Mouse (Mus musculus) cerebellum, adult (tissue): ENCODE results near the gene Cmc2.

ENCODE experiments used
- ATAC-seq: cut with Nextera tagmentation; 2 replicates; pipeline ENCODE4 v1.9.2; 2017; ENCODE audit warnings: mild to moderate bottlenecking, moderate library complexity, mixed read lengths; ENCODE audit not compliant: insufficient number of reproducible peaks, low FRiP score, low TSS enrichment

Gene Cmc2

GRCm38 (mm10) chr8:116921337-116922059 lies at the start of gene Cmc2, which contains the start of gene Cenpn:
Gene Cmc2 (minus strand): TSS chr8:116921455.
Gene Cenpn (plus strand): TSS chr8:116921730.
- ATAC-seq: peak; percentile 93

- ATAC-seq: no peak
Observed at GRCm38 (mm10) chr8:116969531-116969930, 48.3 kb upstream of the Cmc2 start.

DNA sequence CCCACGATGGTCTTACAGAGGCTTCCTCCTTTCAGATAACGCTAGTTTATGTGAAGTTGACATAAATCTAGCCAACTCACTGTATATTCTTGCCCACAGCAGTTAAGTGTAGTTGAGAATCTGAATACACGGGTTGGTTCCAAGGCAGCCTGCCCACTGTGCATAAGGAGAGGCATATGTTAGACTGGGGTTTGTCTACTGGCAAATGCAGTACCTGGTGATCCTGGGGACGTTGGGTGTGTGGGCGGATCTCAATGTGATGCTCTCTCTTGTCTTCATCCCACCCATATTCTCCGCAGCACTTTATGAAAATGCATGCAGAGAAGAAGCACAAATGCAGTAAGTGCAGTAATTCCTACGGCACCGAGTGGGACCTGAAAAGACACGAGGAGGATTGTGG lies 33.2 kb upstream of the Cmc2 start:
- ATAC-seq: no peak

DNA sequence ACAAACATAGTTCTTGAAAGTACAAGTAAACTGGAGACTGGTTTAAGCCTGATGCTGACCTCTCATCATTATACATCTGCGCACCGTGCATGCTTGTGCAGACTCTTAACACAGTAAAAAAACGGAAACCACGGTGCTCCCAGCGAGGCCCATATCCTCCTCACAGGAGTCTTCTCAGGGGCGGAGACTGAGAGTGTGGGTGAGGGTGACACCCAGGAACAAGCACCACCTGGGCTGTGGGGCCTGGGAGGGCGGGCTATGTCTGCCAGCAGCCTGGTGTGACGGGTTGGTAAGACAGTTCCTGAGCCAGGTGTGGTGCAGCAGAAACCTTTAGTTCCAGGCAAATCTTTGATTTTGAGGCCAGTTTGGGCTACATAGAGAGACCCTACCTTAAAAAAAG lies 31.2 kb upstream of the Cmc2 start:
- ATAC-seq: no peak

GRCm38 (mm10) chr8:116951778-116952177 lies 30.5 kb upstream of the Cmc2 start:
- ATAC-seq: no peak

- ATAC-seq: no peak
Observed at GRCm38 (mm10) chr8:116951369-116951768, 30.1 kb upstream of the Cmc2 start.

DNA sequence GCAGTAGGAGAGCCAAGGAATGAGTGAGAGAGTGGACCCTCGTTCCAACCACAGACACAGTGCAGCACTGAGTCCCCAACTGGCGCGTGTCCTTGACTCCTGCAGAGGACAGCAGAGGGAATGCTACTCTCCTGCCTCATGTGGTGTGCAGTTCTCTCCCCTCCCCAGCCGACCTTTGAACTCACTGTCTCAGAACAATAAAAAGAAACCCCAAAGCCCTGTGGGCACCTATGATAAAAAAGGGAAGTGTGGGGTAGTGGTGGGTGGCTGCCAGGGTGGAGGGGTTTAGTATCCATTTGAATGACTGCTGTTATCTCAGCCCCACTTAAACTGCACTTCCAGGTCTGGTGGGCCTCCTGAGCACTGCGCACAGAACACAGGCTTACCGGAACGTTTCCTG lies 26.3 kb upstream of the Cmc2 start:
- ATAC-seq: no peak

DNA sequence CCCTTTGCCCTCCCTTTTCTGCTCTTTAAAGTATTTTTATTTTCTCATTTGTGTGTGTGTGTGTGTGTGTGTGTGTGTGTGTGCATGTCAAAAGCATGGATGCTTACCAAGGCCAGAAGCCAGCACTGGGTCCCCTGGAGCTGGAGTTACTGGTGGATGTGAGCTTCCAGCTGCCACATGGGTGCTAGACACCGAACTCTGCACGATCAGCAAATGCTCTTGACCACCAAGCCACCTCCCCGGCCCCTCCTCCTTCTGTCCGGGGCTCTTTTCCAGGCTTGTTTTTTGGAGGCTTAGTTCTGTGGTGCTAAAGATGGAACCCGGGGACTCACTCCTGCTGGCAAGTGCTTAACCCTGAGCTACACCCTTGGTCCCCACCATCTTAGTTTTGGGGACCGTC lies 25.6 kb upstream of the Cmc2 start:
- no peak for ATAC-seq

GRCm38 (mm10) chr8:116946268-116946838 lies 25.1 kb upstream of the Cmc2 start:
- no peak for ATAC-seq

DNA sequence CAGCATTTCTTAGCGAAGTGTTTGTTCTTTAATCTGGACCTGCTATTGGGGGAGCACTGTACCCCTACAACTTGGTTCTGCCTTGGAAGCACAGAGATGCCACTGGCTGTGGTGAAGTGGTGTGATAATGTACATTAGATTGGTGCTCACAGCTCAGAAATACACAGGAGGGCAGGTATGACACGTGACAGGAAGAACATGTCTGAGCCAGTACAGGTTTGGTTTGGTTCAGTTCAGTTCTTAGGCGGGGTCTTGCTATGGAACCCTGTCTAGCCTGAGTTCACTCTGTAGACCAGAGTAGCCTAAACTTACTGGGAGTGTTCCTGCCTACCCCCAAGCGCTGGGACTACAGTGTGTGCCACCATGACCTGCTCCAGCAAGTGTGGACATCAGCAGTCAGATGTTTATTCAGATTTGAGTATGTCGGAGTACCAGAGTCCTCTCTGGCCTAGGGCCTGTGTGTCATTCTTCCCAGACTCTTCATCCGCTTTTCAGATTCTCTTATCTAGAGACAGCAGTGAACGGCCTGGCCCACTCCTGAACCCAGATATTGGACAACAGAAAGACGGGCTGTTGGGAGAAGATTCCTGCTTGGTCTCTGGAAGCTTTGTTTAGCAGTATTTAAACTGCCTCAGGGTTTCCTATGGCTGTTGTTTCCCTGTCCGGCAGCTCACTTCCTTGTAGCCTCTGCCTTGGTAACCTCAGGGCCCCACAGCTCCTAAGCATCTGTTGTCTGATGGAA lies 24.1 kb upstream of the Cmc2 start:
- no peak for ATAC-seq

GRCm38 (mm10) chr8:116944385-116944696 lies 23.1 kb upstream of the Cmc2 start:
- ATAC-seq: no peak

- ATAC-seq: peak; percentile 60
Observed at GRCm38 (mm10) chr8:116943555-116944384, 22.5 kb upstream of the Cmc2 start.

DNA sequence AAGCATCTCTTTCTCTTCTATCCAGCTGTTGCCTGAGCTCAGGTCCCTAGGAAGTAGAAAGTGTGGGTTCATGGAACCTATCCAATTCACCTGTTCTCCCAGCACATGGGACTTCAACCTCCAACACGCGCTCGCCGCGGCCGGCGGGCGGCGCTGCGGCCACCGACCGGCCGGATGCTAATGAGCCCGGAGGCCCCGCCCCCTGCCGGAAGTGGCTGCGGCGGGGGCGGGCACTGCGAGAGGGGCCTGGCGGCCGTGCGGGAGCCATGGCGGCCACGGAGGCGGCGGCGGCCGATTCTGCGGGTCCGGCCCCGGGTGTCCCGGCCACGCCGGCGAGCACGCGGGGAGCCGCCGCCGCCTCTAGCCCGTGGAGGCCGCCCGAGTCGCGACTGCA lies 21.9 kb upstream of the Cmc2 start, which contains the start of gene Atmin:
Gene Atmin, plus strand, starts transcription at position 233 of the 394 bp plus-strand sequence.
- peak; percentile 82 for ATAC-seq

GRCm38 (mm10) chr8:116942284-116943058 lies 21.2 kb upstream of the Cmc2 start:
- no peak for ATAC-seq

DNA sequence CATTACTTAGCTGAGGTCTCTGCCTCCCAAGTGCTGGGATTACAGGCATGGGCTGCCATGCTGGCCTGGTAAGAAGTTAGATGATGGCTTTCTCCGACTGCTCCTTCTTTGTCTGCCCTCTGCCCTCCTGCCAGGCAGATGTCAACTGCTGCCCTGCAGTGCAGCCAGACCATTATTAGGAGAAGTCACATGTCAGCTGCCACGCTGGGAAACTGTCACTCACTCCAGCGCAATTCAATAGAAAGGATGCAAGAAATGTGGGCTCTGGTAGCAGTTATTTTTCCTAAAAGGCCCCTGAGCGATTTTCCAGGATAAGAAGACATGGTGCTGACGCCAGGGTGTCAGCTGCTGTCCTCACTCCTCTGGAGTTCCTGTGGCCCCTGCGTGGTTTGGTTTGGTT lies 14.3 kb upstream of the Cmc2 start:
- ATAC-seq: no peak

GRCm38 (mm10) chr8:116934976-116935375 lies 13.7 kb upstream of the Cmc2 start:
- no peak for ATAC-seq

DNA sequence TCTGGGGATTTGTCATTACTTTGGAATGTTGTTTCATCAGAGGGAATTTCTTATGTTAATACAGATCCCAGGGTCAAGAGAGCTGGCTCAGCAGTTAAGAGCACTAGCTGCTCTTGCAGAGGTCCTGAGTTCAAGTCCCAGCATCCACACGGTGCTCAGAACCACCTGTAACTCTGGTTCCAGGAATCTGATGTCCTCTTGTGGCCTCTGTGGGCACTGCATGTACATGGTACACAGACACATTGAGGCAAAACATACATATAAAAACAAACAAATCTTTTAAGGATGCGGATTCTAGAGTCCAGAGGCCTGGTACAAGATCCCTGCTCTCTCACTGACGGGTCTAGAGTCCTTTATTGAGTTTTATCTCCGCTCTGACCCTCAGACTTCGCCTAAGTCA lies 7.3 kb upstream of the Cmc2 start:
- no peak for ATAC-seq

GRCm38 (mm10) chr8:116927880-116928279 lies 6.6 kb upstream of the Cmc2 start:
- no peak for ATAC-seq

DNA sequence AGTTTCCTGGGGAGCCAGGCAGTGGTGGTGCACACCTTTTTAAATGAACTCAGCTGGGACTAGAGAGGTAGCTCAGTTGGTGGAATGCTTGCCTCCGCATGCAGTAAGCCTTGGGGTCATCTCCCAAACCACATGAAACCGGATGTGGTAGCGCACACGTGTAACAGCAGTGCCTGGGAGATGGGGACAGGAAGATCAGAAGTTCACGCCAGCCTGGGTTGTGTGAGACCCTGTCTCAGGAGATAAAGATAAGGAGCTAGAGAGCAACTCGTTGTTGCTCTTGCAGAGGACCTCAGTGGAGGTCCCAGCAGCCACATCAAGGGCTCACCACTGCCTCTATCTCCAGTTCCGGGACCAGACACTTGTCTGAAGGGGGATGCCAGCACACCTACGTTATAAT lies 2.3 kb upstream of the Cmc2 start:
- ATAC-seq: no peak
